ENCODE assay signal across 8 mouse cellular contexts in genomic region chr7:19083701-19084100, GRCm38 (mm10). TPM values are rescaled to one million over a fixed set of nuclear protein-coding genes. Genes with fewer than 3 reads are reported as not detected.
DNase-seq lines count a peak whose midpoint lies in the region; ATAC-seq and TF ChIP-seq lines count a peak whose summit lies in the region.

Gene Dmpk, plus strand, starts transcription at chr7:19083849.

- 56% methylated on average over 10 of the region's 10 CpGs for WGBS in forebrain, embryonic 10.5 days
- WGBS in forebrain, embryonic 13.5 days, result 53% methylated on average over 10 of the region's 10 CpGs
- WGBS in hindbrain, embryonic 16.5 days, result 60% methylated on average over 10 of the region's 10 CpGs
- WGBS in liver, embryonic 13.5 days (ENCODE audit: insufficient replicate concordance), result 57% methylated on average over 10 of the region's 10 CpGs

- H3K4me2 ChIP-seq in forebrain, embryonic 13.5 days, result no peak within 1 kb of the TSS
- peak within 1 kb of the TSS; percentile 18; the same call in 1 of the 2 replicates for H3K4me2 ChIP-seq in hindbrain, embryonic 16.5 days (ENCODE audit: low read length)
- peak within 1 kb of the TSS; percentile 30 for H3K4me2 ChIP-seq in liver, embryonic 13.5 days

- peaks cover 56% of the 10 kb centered on the region for H3K4me1 ChIP-seq in forebrain, embryonic 10.5 days
- peaks cover 19% of the 10 kb centered on the region for H3K4me1 ChIP-seq in forebrain, embryonic 13.5 days
- H3K4me1 ChIP-seq in G1E (ENCODE audit: insufficient read depth, low read depth, low read length), result peaks cover 90% of the 10 kb centered on the region
- peaks cover 6% of the 10 kb centered on the region; the same call in 1 of the 2 replicates for H3K4me1 ChIP-seq in hindbrain, embryonic 16.5 days (ENCODE audit: control insufficient read depth, insufficient read depth, low read depth, low read length)
- peaks cover 79% of the 10 kb centered on the region for H3K4me1 ChIP-seq in liver, embryonic 13.5 days (replicated peaks)

- peaks cover 20% of the 10 kb centered on the region for H3K27me3 ChIP-seq in forebrain, embryonic 10.5 days (ENCODE audit: poor library complexity, severe bottlenecking)
- no peaks in the 10 kb centered on the region for H3K27me3 ChIP-seq in forebrain, embryonic 13.5 days
- H3K27me3 ChIP-seq in G1E (ENCODE audit: insufficient read depth, low read length), result no peaks in the 10 kb centered on the region; the same call in 1 of the 2 replicates
- H3K27me3 ChIP-seq in hindbrain, embryonic 16.5 days (replicated peaks; ENCODE audit: control insufficient read depth, insufficient read depth, low read length), result no peaks in the 10 kb centered on the region
- peaks cover 67% of the 10 kb centered on the region for H3K27me3 ChIP-seq in liver, embryonic 13.5 days

- H3K9me3 ChIP-seq in forebrain, embryonic 10.5 days, result no peaks in the 10 kb centered on the region
- no peaks in the 10 kb centered on the region for H3K9me3 ChIP-seq in forebrain, embryonic 13.5 days (replicated peaks)
- no peaks in the 10 kb centered on the region for H3K9me3 ChIP-seq in G1E (replicated peaks)
- H3K9me3 ChIP-seq in hindbrain, embryonic 16.5 days (ENCODE audit: control insufficient read depth, low read length), result no peaks in the 10 kb centered on the region
- no peaks in the 10 kb centered on the region for H3K9me3 ChIP-seq in liver, embryonic 13.5 days (replicated peaks)

- peak within 1 kb of the TSS; percentile 11; the same call in 1 of the 2 replicates for H3K4me3 ChIP-seq in forebrain, embryonic 10.5 days
- H3K4me3 ChIP-seq in forebrain, embryonic 13.5 days, result no peak within 1 kb of the TSS
- no peak within 1 kb of the TSS; the same call in 1 of the 2 replicates for H3K4me3 ChIP-seq in G1E (ENCODE audit: low read depth, low read length)
- H3K4me3 ChIP-seq in hindbrain, embryonic 16.5 days (ENCODE audit: low read length), result peak within 1 kb of the TSS; percentile 13; the same call in 1 of the 2 replicates
- H3K4me3 ChIP-seq in liver, embryonic 13.5 days (replicated peaks), result peak within 1 kb of the TSS; percentile 22

- no peak within 1 kb of the TSS for H3K9ac ChIP-seq in forebrain, embryonic 13.5 days
- no peak within 1 kb of the TSS; the same call in 1 of the 2 replicates for H3K9ac ChIP-seq in hindbrain, embryonic 16.5 days (ENCODE audit: low read depth, low read length)
- H3K9ac ChIP-seq in liver, embryonic 13.5 days, result peak within 1 kb of the TSS; percentile 41

- ATAC-seq in forebrain, embryonic 13.5 days, result no peak
- ATAC-seq in G1E (ENCODE audit: extremely low read depth, insufficient number of reproducible peaks, low FRiP score, poor library complexity, severe bottlenecking), result no peak
- peak; percentile 31; the same call in 1 of the 2 replicates for ATAC-seq in hindbrain, embryonic 16.5 days
- peak; percentile 14; the same call in 1 of the 2 replicates for ATAC-seq in liver, embryonic 13.5 days (ENCODE audit: low read depth)

- no peak for TF ChIP-seq CTCF in G1E (IDR thresholded peaks at IDR 0.05; ENCODE audit: low read depth, low read length)

- peak within 1 kb of the TSS; percentile 30; the same call in 1 of the 2 replicates for H3K27ac ChIP-seq in forebrain, embryonic 10.5 days
- no peak within 1 kb of the TSS for H3K27ac ChIP-seq in forebrain, embryonic 13.5 days
- no peak within 1 kb of the TSS for H3K27ac ChIP-seq in hindbrain, embryonic 16.5 days (ENCODE audit: low read depth, low read length)
- H3K27ac ChIP-seq in liver, embryonic 13.5 days, result no peak within 1 kb of the TSS; the same call in 1 of the 2 replicates

- no peak for DNase-seq in forebrain, embryonic 10.5 days (ENCODE audit: extremely low spot score, low spot score)
- no peak for DNase-seq in G1E (ENCODE audit: low spot score)
- DNase-seq in gastrocnemius, adult 8-10 months (ENCODE audit: low spot score in 2 of 2), result peak; percentile 39 to 54
- DNase-seq in liver, embryonic 13.5 days, result no peak
- no peak for DNase-seq in B cell, adult 2 months
- DNase-seq in ovary, postnatal 10 days (ENCODE audit: low spot score), result no peak

- H3K36me3 ChIP-seq in forebrain, embryonic 10.5 days (replicated peaks), result peaks cover 89% of the 10 kb centered on the region
- H3K36me3 ChIP-seq in forebrain, embryonic 13.5 days (ENCODE audit: poor library complexity, severe bottlenecking), result peaks cover 78% of the 10 kb centered on the region
- H3K36me3 ChIP-seq in G1E (replicated peaks), result peaks cover 92% of the 10 kb centered on the region
- H3K36me3 ChIP-seq in hindbrain, embryonic 16.5 days (ENCODE audit: control insufficient read depth, insufficient read depth, low read length), result peaks cover 50% of the 10 kb centered on the region
- H3K36me3 ChIP-seq in liver, embryonic 13.5 days, result peaks cover 48% of the 10 kb centered on the region

RNA-seq across cellular contexts. Expression of gene Dmpk, which starts in this region (rescaled TPM):
- 8.3 and 9.1 TPM in 2 replicates for polyA plus RNA-seq in forebrain, embryonic 10.5 days (2016; fragmentation: Nextera tagmentation; extraction: Ambion mirVana)
- polyA plus RNA-seq in forebrain, embryonic 13.5 days (2015; fragmentation: Nextera tagmentation; extraction: Ambion mirVana), result 8.3 and 9.4 TPM in 2 replicates
- total RNA-seq in G1E (2014; fragmentation: Nextera tagmentation) (17.1 and 27.5 TPM in 2 replicates), G1E (2017) (7.3 and 8.0 TPM in 2 replicates)
- polyA plus RNA-seq in G1E (2012), result 78.7 and 82.1 TPM in 2 replicates
- 100 to 1,000 TPM; 235 to 255 (median 240) TPM for total RNA-seq in gastrocnemius, adult 8-10 months (2022)
- 8.0 and 12.3 TPM in 2 replicates for polyA plus RNA-seq in hindbrain, embryonic 16.5 days (2015; fragmentation: Nextera tagmentation; extraction: Ambion mirVana)
- 8.5 and 10.1 TPM in 2 replicates for polyA plus RNA-seq in liver, embryonic 13.5 days (2015; fragmentation: Nextera tagmentation; extraction: Ambion mirVana)

Comparison
In these comparisons a context has a peak if more than half of its experiments do, and no peak if none do; other contexts are left out.
1. RNA of gene Dmpk (total RNA-seq): 235 to 255 TPM in gastrocnemius, adult 8-10 months; 7.3 to 27.5 TPM in G1E; every median in the first group is over 4 times any median in the second.
2. H3K4me3 ChIP-seq: peak in forebrain, embryonic 10.5 days (single experiment), hindbrain, embryonic 16.5 days (single experiment) and liver, embryonic 13.5 days (single experiment); none in forebrain, embryonic 13.5 days (single experiment) and G1E (single experiment).
3. DNase-seq: peak in gastrocnemius, adult 8-10 months (2 of 2); none in forebrain, embryonic 10.5 days (single experiment), G1E (single experiment), liver, embryonic 13.5 days (single experiment), B cell, adult 2 months (0 of 2) and ovary, postnatal 10 days (single experiment).
4. ATAC-seq: peak in hindbrain, embryonic 16.5 days (single experiment) and liver, embryonic 13.5 days (single experiment); none in forebrain, embryonic 13.5 days (single experiment) and G1E (single experiment).